Mouse (Mus musculus) left cerebral cortex, postnatal 36 days (tissue): ENCODE measurements at regions not wholly inside any gene's neighbourhood (a gene's known extent, or its start where the extent isn't known, plus 50 kb on each side); places are given as distances from the start of the nearest gene placed in this dataset.

Experiments
- DNase-seq, 2 experiments: peaks; one replicate each; pipeline ENCODE4 v3.0.0; 2021 to 2022; ENCODE audit warnings: low spot score in 2 of 2, mixed read lengths in 1 of 2
- intact Hi-C: fragments of 180-260 bp; cut with DNase I; formaldehyde crosslinking; loops from one replicate; pipeline ENCODE4 v1.15.1; 2025

DNA sequence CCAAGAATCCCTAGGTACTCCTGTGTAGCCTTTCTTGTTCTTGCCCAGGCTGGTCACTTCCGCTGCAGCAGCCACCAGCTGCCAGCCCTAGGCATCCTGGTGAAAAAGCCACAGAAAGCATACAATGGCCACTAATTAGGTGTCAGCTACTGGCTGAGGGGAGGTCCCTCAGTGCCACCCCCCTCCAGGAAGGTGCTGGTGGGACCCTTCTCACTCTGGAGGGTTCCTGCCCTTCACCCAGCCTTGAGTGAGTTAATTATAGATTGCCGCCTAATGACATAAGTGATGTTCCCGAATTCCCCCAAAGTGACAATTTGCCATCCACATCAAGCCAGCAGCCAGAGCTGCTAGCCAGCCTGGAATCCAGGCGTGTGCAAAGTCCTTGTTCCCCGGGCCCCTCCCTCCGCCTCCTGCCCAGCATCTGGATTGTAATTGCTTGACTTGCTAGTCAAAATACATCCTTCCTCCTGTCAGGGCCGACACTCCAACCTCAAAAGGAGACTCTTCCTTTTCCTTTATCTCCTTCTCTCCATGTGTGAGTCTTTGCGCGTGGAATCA, 195.2 kb downstream of the Bcl11b start:
- intact Hi-C loops: no loop called here
- DNase-seq: no peak

DNA sequence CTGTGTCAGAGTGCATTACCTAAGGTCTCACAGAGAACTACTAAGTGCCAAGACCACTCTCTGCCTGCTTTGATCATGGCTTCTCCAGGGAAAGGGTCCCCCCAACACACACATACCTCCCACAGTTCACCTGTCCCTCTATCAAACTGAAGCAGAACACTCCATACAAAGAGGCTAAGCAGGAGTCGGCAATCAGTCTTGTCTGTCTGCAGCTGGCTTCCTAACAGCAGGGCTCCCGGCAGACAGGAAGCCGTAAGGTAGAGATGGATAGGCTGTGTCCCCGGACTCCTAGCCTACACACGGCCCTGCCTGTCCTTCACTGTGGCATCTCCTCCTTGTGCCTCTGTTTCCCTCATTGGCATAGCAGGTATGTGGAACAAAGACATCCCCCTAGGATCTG, 192.2 kb downstream of the Bcl11b start:
- intact Hi-C loops: no loop called here
- DNase-seq: no peak

DNA sequence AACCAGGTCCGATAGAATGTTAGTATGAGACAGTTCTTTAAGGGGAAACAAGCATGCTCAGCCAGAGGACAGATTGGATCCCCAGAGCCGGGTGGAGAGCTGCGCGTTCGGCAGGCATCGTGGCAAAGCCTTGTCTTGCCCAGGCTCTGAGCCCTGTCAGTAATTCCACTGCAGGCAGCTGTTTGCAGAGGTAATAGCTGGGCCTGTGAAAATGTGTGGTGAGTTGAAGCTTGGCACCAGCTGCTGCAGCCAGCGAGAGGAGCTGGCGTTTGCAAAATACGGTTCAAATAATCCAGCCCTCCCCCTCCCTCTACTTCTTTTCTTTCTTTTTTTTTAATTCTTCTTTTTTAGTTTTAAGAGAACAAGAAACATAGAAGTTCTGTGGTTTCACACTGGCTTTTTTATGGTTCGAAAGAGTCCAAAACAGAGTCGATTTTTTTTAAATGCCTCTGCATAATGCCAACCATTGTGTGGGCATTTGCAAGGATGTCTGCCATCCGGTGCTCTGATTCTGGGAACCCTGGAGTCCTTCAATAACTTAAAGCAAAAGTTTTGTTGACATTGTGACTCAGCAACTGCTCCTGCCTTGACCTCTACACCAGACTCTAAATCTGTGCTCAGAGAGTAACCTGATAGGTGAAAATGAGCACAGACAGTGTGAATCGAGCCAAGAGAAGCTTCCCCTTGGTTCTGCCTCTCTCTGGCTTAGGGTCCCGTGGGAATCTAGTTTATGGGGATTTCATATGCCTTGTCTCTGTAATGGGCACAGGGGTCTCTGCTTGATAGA, 190.7 kb downstream of the Bcl11b start:
- peak; percentile 28 to 45 for DNase-seq
- intact Hi-C loops: no loop called here

DNA sequence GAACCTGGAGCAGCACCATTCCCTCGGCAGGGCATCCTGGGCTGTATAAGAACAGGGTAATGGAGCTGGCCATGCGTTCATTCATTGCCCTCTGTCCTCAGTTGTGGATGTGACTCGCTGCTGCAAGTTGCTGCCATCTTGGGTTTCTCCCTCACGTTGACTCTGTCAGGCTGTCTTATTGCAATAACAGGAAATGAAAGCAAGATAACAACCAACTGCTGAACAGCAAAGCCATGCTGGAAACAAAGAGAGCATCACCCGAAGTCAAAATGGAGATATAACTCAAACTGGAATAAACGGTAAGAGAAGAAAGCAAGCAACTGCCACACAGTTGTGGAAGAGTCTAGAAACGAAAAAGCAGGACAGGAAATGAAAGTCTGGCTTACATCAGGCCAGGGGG, 188.5 kb downstream of the Bcl11b start:
- no peak for DNase-seq
- intact Hi-C loops: no loop called here

DNA sequence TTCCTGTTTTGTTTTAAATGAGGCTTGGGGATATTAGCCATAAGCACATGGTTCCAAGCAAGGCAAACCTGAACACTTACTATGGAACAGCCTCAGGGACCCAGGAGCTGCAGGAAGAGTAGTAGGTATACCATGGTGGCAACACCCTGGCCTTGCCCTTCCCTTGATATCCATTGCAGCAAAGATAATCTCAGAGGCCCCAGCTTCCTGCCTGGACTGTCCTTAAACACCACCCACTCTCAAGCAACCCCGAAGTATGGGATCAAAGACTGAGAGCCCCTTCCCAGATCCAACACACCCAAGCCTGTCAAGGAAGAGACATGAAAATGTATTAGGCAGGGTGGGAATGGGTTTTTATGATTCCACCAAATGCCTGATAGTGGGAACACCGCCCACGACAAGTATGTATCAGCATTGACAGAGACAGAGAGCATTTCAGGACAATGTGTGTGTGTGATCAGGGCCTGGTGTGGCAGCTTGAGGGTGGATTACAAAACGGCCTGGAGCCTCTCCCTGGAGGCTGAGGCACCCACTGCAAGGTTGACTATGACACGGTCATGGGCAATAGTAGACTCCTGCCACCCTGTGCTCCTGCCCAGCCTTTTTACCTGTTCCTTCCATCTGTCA, 179.5 kb downstream of the Bcl11b start:
- intact Hi-C loops: no loop called here
- no peak for DNase-seq

DNA sequence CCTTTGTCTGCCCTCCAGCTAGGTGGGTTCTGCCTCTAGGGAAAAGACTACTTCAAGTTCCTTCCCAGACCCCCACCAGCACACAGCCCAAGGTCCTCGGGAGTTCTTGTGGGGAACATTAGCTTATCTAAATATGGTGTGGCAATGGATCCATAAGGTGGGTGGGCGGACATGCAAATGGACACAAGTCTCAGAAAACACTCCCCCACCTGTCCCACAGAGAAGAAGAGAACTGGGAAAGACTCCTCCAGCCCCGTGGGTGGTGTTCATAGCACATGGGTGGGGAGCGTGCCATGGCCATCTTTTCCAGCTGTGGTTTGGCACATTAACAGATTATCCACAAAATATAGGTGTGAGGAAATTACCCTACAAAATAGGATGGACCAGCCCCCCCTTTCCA, 177.5 kb downstream of the Bcl11b start:
- peak; percentile 30 to 44 for DNase-seq
- intact Hi-C loops: no loop called here

DNA sequence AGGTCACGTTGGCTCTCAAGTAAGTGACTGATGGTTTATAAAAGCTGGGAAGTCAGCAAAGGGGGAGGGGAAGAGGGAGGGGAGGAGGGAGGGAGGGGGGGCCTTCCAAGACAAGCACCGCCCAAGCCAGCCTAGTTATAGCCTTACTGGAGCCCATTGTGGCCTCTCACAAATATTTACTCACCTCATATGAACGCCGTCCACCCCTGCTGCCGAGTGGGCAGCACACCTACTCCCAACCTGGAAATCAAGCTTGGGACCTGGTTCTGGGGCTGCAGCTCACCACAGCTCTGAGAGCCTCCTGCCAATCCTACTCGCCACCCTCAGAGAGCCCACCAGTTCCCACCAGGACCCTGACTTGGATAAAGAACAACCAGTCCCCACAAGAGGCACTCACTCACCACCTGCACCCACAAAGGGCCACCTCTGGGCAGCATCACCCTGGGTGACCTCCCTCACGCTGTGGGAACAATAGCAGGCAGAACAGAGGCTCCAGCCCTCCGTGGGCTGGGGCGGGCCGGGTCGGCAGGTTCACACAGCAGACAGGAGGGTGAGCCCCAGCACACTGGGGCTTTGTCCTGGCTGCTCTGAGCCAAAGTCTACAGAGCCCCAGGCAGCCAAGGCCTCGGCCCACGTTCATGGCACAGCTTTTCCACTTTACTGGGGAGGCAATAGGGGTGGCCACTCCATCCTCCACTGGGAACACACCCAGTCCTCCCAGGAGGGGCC, 171.8 kb downstream of the Bcl11b start:
- no peak for DNase-seq
- intact Hi-C loops: no loop called here

DNA sequence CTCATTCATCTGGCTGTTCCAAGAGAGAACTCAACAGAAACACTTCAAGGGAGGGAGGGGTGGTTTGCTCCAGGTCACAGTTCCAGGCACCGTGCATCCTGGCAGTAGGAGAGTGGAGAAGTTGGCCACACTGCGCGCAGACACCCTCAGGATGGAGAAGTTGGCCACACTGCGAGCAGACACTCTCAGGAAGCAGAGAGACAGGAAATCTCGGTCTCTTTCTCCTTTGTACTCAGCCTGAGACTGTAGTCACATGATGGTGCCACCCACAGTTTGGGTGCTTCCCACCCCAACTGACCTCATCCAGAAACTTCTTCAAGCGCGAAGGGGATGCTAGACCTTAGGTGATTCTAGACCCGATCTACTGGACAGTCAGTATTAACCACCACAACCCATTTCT, 170.4 kb downstream of the Bcl11b start:
- no peak for DNase-seq
- intact Hi-C loops: no loop called here

DNA sequence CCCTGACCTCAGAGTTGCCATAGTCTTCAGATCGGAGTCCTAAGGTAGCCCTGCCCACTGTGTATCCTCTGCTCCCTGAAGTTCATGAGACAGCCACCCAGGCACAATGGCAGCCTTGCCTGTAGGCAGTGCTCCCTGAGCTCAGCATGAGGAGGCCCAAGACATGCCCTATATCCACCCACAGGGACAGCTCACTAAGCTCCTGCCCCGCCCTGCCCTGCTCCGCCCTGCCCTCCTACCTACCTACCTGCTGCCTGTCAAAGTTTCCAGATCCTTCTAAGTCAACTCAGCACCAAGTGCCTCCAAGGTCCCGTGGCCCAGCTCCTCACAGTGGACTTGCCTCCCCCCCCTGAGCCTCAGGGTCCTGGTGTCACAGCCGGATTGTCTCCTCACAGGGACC, 168.9 kb downstream of the Bcl11b start:
- DNase-seq: no peak
- intact Hi-C loops: no loop called here

GRCm38 (mm10) chr12:107837741-107838140, 165.7 kb downstream of the Bcl11b start:
- DNase-seq: no peak
- intact Hi-C loops: no loop called here

DNA sequence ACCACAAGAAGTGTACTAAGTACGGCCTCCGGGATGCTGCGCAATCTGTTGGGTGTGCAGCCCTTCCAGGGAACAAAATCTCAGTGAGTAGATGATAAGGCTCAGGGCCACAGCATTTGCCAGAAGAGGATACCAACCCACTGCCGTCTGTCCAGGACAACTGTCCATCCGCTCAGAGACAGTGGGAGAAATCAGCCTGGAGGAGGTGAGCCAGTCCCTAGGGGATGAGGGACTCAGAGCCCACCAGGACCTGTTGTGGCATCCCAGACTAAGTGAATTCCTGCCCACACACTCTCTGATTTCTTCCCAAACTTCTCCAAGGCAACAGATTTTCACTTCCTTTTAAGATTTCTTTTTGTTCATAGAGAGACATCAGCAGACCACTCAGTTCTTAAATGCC, 158.8 kb downstream of the Bcl11b start:
- intact Hi-C loops: no loop called here
- DNase-seq: peak in 1 of 2 experiments; percentile 10

GRCm38 (mm10) chr12:107850591-107850990, 152.8 kb downstream of the Bcl11b start:
- intact Hi-C loops: no loop called here
- no peak for DNase-seq

- intact Hi-C loops: no loop called here
- no peak for DNase-seq
Measured at GRCm38 (mm10) chr12:107852921-107853320, 150.5 kb downstream of the Bcl11b start.

DNA sequence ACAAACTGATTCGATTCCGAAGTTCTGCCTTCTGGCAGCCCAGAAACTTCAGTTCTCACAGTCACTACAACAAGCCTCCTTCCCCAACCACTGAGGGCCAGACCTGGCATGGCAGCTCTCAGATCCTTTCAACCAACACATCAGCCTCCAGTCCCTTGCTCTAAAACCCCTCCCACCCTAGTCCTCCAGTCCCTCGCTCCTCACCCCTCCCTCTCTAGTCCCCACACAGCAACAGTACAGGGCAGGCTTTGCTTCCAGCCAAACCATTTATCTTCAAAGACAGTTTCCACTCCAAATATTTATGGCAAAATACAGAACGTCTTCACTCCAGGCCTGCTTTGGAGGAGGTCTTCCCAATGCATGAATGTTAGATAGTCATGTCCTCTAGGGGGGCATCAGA, 147.9 kb downstream of the Bcl11b start:
- no peak for DNase-seq
- intact Hi-C loops: no loop called here

- DNase-seq: no peak
- intact Hi-C loops: no loop called here
Measured at GRCm38 (mm10) chr12:107856421-107857043, 146.9 kb downstream of the Bcl11b start.

GRCm38 (mm10) chr12:107858536-107859280, 144.7 kb downstream of the Bcl11b start:
- DNase-seq: no peak
- intact Hi-C loops: no loop called here

- DNase-seq: no peak
- intact Hi-C loops: no loop called here
Measured at GRCm38 (mm10) chr12:107859750-107860149, 143.7 kb downstream of the Bcl11b start.

DNA sequence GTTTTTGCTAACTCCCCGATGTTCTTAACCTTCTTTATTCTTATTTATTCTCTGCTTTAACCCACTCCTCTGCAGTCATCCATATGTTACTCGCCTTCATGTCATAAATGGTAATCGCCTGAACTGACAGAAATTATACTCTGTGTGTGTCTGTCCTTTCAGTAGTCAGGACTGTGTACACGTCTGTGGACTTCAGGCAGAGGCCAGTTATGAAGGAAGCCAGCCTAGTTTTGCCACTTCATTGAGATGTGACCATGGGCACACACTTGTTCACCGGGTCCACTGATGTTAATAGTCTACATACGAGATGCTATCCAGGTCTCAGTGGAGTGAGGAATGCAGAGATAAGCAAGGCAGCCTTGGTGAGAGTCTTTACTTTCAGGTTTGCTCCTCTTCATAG, 143.0 kb downstream of the Bcl11b start:
- DNase-seq: no peak

More for the DNA sequence above, 143.0 kb downstream of the Bcl11b start:
- intact Hi-C loops: no loop called here
